Mouse (Mus musculus): Measurements from ENCODE around the gene Tuba8. TPM values are rescaled to one million over a fixed set of nuclear protein-coding genes. Genes with fewer than 3 reads are reported as not detected.

The Tuba8 gene
- polyA plus RNA-seq, 1 experiment from 2014 or later: 11.5 TPM

- no peak; the same call in 1 of the 2 replicates for ATAC-seq (replicated peaks; ENCODE audit: low FRiP score)
- H3K9me3 ChIP-seq (ENCODE audit: control insufficient read depth, low read length): no peaks in the 10 kb centered on the region
- H3K4me1 ChIP-seq (replicated peaks; ENCODE audit: control insufficient read depth, insufficient read depth, low read length): peaks cover 2% of the 10 kb centered on the region; the same call in 1 of the 2 replicates
- 65% methylated on average over 11 of the region's 11 CpGs for WGBS
- no peak overlapping the region for H3K27ac ChIP-seq (ENCODE audit: low read depth, low read length)
- H3K9ac ChIP-seq (ENCODE audit: low read depth, low read length): no peak overlapping the region
- no peak overlapping the region for H3K4me2 ChIP-seq
- DNase-seq (ENCODE audit: low spot score): no peak
- H3K4me3 ChIP-seq (ENCODE audit: low read depth, low read length): no peak overlapping the region
- H3K36me3 ChIP-seq (ENCODE audit: control insufficient read depth, insufficient read depth, low read length): peaks cover 11% of the 10 kb centered on the region; the same call in 1 of the 2 replicates
- no peaks in the 10 kb centered on the region for H3K27me3 ChIP-seq (replicated peaks; ENCODE audit: control insufficient read depth, insufficient read depth, low read length)
These were observed 19.1 kb upstream of the Tuba8 start for GRCm38 (mm10) chr6:121191261-121192009.

DNA sequence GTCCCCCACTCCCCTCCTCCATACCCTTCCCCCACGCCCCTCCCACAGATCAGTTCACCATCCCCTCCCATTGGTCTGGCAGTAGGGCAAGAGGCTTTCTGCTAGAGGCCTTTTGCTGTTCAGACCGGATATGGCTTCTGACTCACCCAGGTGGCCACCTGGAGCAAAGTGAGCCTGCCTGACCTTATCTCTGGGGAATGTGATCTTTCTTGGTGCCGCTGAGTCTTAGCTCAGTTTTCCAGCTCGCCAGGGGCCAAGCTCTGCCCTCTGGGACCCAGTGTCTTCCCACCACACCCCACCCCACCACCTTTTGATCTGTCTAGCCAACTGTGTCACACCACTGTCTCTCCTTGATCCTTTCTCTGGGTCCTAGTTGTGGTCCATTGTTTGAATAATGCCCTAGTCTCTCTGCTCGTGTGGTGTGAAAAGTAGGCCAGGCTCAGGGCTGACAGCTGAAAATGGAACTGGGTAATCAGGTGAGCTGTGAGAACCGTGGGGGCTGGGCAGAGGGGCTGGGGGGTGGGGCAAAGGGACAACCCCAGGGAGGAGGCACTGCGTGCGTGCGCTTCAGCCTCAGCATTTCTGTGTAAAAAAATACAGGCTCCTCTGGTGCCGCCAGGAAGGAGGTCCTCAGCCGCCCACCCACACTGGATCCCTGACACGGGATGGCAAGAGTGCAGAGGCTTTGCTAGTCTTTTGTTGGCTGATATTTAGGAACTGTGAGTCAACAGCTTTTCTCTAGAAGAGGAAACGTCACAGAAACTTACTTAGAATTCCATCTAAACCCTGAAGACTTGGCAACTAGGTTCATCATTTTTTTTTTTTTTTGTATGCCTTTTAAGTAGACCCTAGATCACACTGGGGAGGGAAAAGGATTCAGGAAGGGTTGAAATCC, 16.2 kb upstream of the Tuba8 start:
- DNase-seq (ENCODE audit: low spot score) (no peak), ATAC-seq (replicated peaks; ENCODE audit: low FRiP score) (no peak)
- Histone ChIP-seq H3K4me3 (ENCODE audit: low read depth, low read length) (no peak overlapping the region), H3K4me2 (no peak overlapping the region), H3K36me3 (ENCODE audit: control insufficient read depth, insufficient read depth, low read length) (peaks cover 4% of the 10 kb centered on the region; the same call in 1 of the 2 replicates), H3K27me3 (replicated peaks; ENCODE audit: control insufficient read depth, insufficient read depth, low read length) (no peaks in the 10 kb centered on the region), H3K4me1 (replicated peaks; ENCODE audit: control insufficient read depth, insufficient read depth, low read length) (peaks cover 2% of the 10 kb centered on the region; the same call in 1 of the 2 replicates), H3K9me3 (ENCODE audit: control insufficient read depth, low read length) (no peaks in the 10 kb centered on the region), H3K9ac (ENCODE audit: low read depth, low read length) (no peak overlapping the region), H3K27ac (ENCODE audit: low read depth, low read length) (no peak overlapping the region)
- 60% methylated on average over 13 of the region's 13 CpGs for WGBS

GRCm38 (mm10) chr6:121194956-121195731, 15.4 kb upstream of the Tuba8 start:
- H3K4me3 ChIP-seq (ENCODE audit: low read depth, low read length): no peak overlapping the region
- ATAC-seq (replicated peaks; ENCODE audit: low FRiP score): no peak
- H3K9ac ChIP-seq (ENCODE audit: low read depth, low read length): no peak overlapping the region
- H3K4me2 ChIP-seq: no peak overlapping the region
- no peak for DNase-seq (ENCODE audit: low spot score)
- peaks cover 2% of the 10 kb centered on the region; the same call in 1 of the 2 replicates for H3K36me3 ChIP-seq (ENCODE audit: control insufficient read depth, insufficient read depth, low read length)
- H3K9me3 ChIP-seq (ENCODE audit: control insufficient read depth, low read length): no peaks in the 10 kb centered on the region
- peaks cover 2% of the 10 kb centered on the region; the same call in 1 of the 2 replicates for H3K4me1 ChIP-seq (replicated peaks; ENCODE audit: control insufficient read depth, insufficient read depth, low read length)
- 78% methylated on average over 14 of the region's 14 CpGs for WGBS
- H3K27ac ChIP-seq (ENCODE audit: low read depth, low read length): no peak overlapping the region
- H3K27me3 ChIP-seq (replicated peaks; ENCODE audit: control insufficient read depth, insufficient read depth, low read length): no peaks in the 10 kb centered on the region

GRCm38 (mm10) chr6:121197807-121198365, 12.6 kb upstream of the Tuba8 start:
- 58% methylated on average over 9 of the region's 9 CpGs for WGBS
- Histone ChIP-seq H3K9ac (ENCODE audit: low read depth, low read length) (no peak overlapping the region), H3K36me3 (ENCODE audit: control insufficient read depth, insufficient read depth, low read length) (peaks cover 2% of the 10 kb centered on the region; the same call in 1 of the 2 replicates), H3K4me1 (replicated peaks; ENCODE audit: control insufficient read depth, insufficient read depth, low read length) (no peaks in the 10 kb centered on the region; the same call in 1 of the 2 replicates), H3K4me3 (ENCODE audit: low read depth, low read length) (no peak overlapping the region), H3K9me3 (ENCODE audit: control insufficient read depth, low read length) (no peaks in the 10 kb centered on the region), H3K27me3 (replicated peaks; ENCODE audit: control insufficient read depth, insufficient read depth, low read length) (no peaks in the 10 kb centered on the region), H3K27ac (ENCODE audit: low read depth, low read length) (peak overlapping the region; percentile 56; the same call in 1 of the 2 replicates), H3K4me2 (no peak overlapping the region)
- ATAC-seq (replicated peaks; ENCODE audit: low FRiP score): peak; percentile 47; the same call in 1 of the 2 replicates
- no peak for DNase-seq (ENCODE audit: low spot score)

DNA sequence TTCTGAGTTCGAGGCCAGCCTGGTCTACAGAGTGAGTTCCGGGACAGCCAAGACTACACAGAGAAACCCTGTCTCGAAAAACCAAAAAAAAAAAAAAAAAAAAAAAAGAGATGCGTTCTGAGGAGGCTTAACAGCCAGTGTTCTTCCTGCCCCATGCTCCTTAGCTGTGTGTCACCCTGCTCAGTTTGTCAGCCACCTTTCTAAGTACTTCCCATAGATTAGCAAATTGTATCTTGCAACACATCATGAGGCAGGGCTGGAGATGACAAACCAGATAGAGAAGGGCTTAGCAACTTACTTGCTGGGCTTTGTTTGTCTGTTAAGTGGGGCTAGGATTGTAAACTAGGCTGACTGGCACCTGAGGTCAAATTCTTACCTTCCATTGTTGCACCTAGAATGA, 10.0 kb upstream of the Tuba8 start:
- Histone ChIP-seq H3K4me2 (no peak overlapping the region), H3K27me3 (replicated peaks; ENCODE audit: control insufficient read depth, insufficient read depth, low read length) (no peaks in the 10 kb centered on the region), H3K27ac (ENCODE audit: low read depth, low read length) (no peak overlapping the region), H3K9ac (ENCODE audit: low read depth, low read length) (no peak overlapping the region), H3K36me3 (ENCODE audit: control insufficient read depth, insufficient read depth, low read length) (peaks cover 2% of the 10 kb centered on the region; the same call in 1 of the 2 replicates), H3K9me3 (ENCODE audit: control insufficient read depth, low read length) (no peaks in the 10 kb centered on the region), H3K4me3 (ENCODE audit: low read depth, low read length) (no peak overlapping the region), H3K4me1 (replicated peaks; ENCODE audit: control insufficient read depth, insufficient read depth, low read length) (no peaks in the 10 kb centered on the region)
- no peak for ATAC-seq (replicated peaks; ENCODE audit: low FRiP score)
- no peak for DNase-seq (ENCODE audit: low spot score)
- WGBS: 88% methylated on average over 4 of the region's 4 CpGs

DNA sequence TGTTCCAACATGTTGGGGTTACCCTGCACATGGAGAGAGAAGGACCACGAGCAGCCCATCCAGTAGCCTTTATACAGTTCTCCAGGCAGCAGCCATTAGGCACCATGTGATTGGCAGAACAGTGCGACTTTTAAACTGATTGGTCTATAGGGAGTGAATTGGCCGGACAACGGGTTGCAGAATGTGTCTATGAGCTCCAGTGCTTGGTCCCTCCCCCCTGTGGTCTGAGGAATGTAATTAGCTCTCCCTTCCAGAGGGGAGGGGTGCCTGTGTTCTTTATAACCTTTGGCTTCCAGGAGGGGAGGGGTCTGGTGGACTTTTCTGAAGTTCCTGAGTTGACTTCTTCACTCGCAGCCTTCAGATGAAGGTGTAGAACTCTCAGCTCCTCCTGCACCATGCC, 8.5 kb upstream of the Tuba8 start:
- Histone ChIP-seq H3K36me3 (ENCODE audit: control insufficient read depth, insufficient read depth, low read length) (peaks cover under 1% of the 10 kb centered on the region; the same call in 1 of the 2 replicates), H3K27me3 (replicated peaks; ENCODE audit: control insufficient read depth, insufficient read depth, low read length) (no peaks in the 10 kb centered on the region), H3K4me2 (no peak overlapping the region), H3K9me3 (ENCODE audit: control insufficient read depth, low read length) (no peaks in the 10 kb centered on the region), H3K4me3 (ENCODE audit: low read depth, low read length) (no peak overlapping the region), H3K4me1 (replicated peaks; ENCODE audit: control insufficient read depth, insufficient read depth, low read length) (no peaks in the 10 kb centered on the region), H3K27ac (ENCODE audit: low read depth, low read length) (no peak overlapping the region), H3K9ac (ENCODE audit: low read depth, low read length) (no peak overlapping the region)
- ATAC-seq (replicated peaks; ENCODE audit: low FRiP score) (no peak), DNase-seq (ENCODE audit: low spot score) (no peak)
- WGBS: 82% methylated on average over 5 of the region's 5 CpGs

GRCm38 (mm10) chr6:121206481-121206880, 4.0 kb upstream of the Tuba8 start:
- no peak for ATAC-seq (replicated peaks; ENCODE audit: low FRiP score)
- Histone ChIP-seq H3K9ac (ENCODE audit: low read depth, low read length) (no peak overlapping the region), H3K4me2 (no peak overlapping the region), H3K4me3 (ENCODE audit: low read depth, low read length) (no peak overlapping the region), H3K36me3 (ENCODE audit: control insufficient read depth, insufficient read depth, low read length) (no peaks in the 10 kb centered on the region), H3K4me1 (replicated peaks; ENCODE audit: control insufficient read depth, insufficient read depth, low read length) (peaks cover 12% of the 10 kb centered on the region; the same call in 1 of the 2 replicates), H3K27me3 (replicated peaks; ENCODE audit: control insufficient read depth, insufficient read depth, low read length) (peaks cover 16% of the 10 kb centered on the region), H3K27ac (ENCODE audit: low read depth, low read length) (no peak overlapping the region), H3K9me3 (ENCODE audit: control insufficient read depth, low read length) (no peaks in the 10 kb centered on the region)
- WGBS: 89% methylated on average over 5 of the region's 5 CpGs
- no peak for DNase-seq (ENCODE audit: low spot score)

GRCm38 (mm10) chr6:121209584-121209983, 912 bp upstream of the Tuba8 start:
- DNase-seq (ENCODE audit: low spot score): no peak
- Histone ChIP-seq H3K4me1 (replicated peaks; ENCODE audit: control insufficient read depth, insufficient read depth, low read length) (peaks cover 17% of the 10 kb centered on the region; the same call in 1 of the 2 replicates), H3K36me3 (ENCODE audit: control insufficient read depth, insufficient read depth, low read length) (no peaks in the 10 kb centered on the region), H3K9me3 (ENCODE audit: control insufficient read depth, low read length) (no peaks in the 10 kb centered on the region), H3K27ac (ENCODE audit: low read depth, low read length) (no peak overlapping the region), H3K4me2 (no peak overlapping the region), H3K9ac (ENCODE audit: low read depth, low read length) (no peak overlapping the region), H3K4me3 (ENCODE audit: low read depth, low read length) (no peak overlapping the region), H3K27me3 (replicated peaks; ENCODE audit: control insufficient read depth, insufficient read depth, low read length) (peaks cover 20% of the 10 kb centered on the region)
- ATAC-seq (replicated peaks; ENCODE audit: low FRiP score): no peak
- WGBS: 67% methylated on average over 2 of the region's 2 CpGs
